Mouse (Mus musculus) gastrocnemius, postnatal 14 days (tissue): ENCODE measurements around the gene Dntt. TPM values are rescaled to one million over a fixed set of nuclear protein-coding genes. Genes with fewer than 3 reads are reported as not detected.

Experiments
- DNase-seq: peaks from one replicate; pipeline ENCODE4 v3.0.0; 2021; ENCODE audit warnings: mixed read lengths
- intact Hi-C: fragments of 180-260 bp; cut with DNase I; formaldehyde crosslinking; loops from one replicate; pipeline ENCODE4 v1.15.1; 2025; ENCODE audit warnings: low total_unique reads
- total RNA-seq, 2 experiments: library from RNA; stranded (reverse); gene quantifications; 2 replicates each; pipeline ENCODE4 v1.2.3; 2021

Dntt gene
- total RNA-seq, 2 experiments from 2014 or later: not detected

GRCm38 (mm10) chr19:41007733-41008132 lies 21.3 kb upstream of the Dntt start:
- intact Hi-C loops: no loop called here
- no peak for DNase-seq

DNA sequence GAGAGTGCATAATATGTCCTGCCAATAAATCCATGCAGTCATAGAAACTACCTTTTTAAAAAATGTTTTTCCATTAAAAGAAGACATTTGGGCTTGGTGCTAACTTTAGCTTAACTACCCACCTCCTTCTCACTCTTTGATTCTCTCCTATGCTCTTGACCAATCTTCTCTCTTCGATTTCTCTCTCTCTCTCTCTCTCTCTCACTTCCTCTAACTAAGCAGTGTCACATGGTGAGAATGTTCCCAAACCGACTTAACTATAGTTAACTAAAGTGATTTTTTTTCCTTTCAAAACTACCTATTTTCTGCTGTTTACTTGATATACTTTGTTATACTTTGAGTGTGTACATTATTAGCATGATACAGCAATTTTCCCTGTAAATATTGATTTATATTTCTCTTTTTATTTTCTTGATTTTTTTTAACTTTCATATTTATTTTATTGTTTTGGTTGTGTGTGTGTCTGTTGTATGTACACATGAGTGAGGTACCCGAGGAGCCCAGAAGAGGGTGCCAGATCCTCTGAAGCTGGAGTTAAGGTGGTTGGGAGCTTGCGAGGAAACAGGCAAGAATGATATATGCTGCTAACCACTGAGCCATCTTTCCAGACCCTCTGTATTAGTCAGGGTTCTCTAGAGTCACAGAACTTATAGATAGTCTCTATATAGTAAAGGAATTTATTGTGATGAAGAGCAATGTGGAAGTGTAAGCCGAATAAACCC lies 20.2 kb upstream of the Dntt start:
- DNase-seq: no peak
- intact Hi-C loops: no loop called here

DNA sequence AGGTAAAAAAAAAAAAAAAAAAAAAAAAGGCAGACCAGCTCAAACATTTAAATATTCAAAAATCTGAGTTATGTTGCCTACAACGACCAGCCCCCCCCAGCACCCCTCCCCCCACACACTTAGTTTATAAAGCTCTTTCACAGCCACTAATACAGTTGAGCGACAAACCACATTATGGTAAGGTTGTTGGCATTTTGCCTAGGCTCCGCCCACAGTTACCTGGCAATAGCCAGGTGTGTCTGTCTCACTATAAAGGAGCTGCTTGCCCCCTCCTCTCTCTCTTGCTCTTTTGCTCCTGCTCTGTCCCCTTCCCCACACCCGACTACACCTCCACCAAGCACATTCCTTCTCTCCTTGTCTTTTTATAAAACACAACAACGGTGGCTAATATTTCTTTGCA lies 17.4 kb upstream of the Dntt start:
- intact Hi-C loops: loop anchor here (10.0 kb wide), 1 partner anchor 247 kb away; no protein-coding TSS in a partner anchor
- DNase-seq: no peak

DNA sequence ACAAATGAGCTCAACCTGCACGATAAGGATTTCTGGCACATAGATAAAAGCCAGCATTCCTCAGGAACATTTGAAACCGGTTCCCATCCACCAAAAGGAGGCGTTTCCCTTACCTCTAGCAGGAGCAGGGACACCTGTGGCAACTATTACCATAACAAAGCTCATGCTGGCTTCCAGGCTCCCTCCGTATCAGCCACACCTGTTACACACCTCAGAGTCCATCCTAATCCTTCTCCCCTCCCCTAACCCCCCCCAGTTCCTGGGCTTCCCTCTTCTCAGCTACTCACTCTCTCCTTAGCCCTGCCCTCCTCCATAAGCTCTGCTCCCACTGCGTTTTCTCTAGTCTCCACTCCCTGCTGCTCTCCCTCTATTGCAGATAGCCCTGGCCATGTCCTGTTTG lies 15.5 kb upstream of the Dntt start:
- no peak for DNase-seq
- intact Hi-C loops: loop anchor here (10.0 kb wide), 1 partner anchor 249 kb away; no protein-coding TSS in a partner anchor

DNA sequence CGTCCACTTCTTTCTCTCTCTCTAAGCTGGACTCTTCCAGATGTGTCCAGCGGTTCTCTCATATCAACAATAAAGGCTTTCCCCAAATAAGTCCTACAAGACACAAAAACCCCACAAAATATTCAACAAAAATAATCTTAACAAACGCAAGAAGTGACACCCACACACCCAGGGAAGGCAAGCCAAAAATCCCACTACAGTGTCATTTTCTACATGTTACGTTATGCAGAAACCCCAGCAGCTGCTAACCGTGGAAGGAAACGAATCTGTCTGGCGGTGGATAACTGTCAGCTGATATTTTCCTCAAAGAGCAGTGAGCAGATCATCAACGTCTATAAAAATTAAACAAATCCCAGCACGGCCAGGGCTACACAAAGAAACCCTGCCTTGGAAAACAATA lies 15.1 kb upstream of the Dntt start:
- intact Hi-C loops: loop anchor here (10.0 kb wide), 1 partner anchor 249 kb away; no protein-coding TSS in a partner anchor
- no peak for DNase-seq

- intact Hi-C loops: loop anchor here (5.0 to 10.0 kb wide), 2 partner anchors 54 to 251 kb away; no protein-coding TSS in a partner anchor
- DNase-seq: peak; percentile 31
Observed at GRCm38 (mm10) chr19:41015951-41016716, 12.9 kb upstream of the Dntt start.

- intact Hi-C loops: loop anchor here (5.0 to 10.0 kb wide), 2 partner anchors 57 to 254 kb away; no protein-coding TSS in a partner anchor
- DNase-seq: no peak
Observed at GRCm38 (mm10) chr19:41019164-41019675, 9.9 kb upstream of the Dntt start.

DNA sequence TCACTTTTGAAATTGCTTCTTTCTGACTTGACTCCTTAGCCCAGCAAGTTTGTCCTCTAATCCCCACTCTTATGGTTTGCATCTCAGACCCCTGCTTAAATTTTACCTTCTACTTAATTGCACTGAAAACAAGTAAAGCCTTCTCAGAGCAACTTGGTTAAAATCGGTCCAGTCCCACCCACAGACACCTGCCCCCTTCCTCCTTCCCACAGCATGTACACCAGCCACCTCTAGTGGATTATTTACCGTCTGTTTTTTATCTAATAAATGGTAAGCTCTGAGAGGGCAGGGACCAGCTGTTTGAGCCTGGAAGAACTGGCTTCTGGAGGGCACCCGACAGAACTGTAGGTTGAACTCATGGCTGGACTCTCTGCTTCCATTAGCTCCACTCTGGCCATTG lies 8.5 kb upstream of the Dntt start:
- intact Hi-C loops: no loop called here
- no peak for DNase-seq

- no peak for DNase-seq
- intact Hi-C loops: no loop called here
Observed at GRCm38 (mm10) chr19:41022244-41022643, 6.8 kb upstream of the Dntt start.

DNA sequence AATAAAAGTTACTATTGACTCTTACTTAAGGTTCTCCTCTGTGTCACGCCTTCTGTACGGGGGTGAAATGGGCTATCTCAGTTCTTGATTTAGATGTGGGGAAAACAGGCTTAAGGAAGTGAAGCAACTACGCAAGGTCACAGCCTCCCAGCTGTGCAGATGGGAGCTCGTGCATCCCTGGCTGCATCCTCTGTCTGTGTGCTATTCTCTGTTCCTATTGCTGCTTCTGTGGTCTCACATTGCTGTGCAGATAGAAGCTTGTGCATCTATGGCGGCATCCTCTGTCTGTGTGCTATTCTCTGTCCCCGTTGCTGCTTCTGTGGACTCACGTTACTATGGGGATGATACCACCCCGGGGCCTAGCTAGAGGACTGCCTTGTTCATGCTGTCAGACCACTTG lies 2.5 kb upstream of the Dntt start:
- intact Hi-C loops: no loop called here
- no peak for DNase-seq

- DNase-seq: no peak
- intact Hi-C loops: no loop called here
Observed at GRCm38 (mm10) chr19:41027024-41027423, 2.1 kb upstream of the Dntt start.

DNA sequence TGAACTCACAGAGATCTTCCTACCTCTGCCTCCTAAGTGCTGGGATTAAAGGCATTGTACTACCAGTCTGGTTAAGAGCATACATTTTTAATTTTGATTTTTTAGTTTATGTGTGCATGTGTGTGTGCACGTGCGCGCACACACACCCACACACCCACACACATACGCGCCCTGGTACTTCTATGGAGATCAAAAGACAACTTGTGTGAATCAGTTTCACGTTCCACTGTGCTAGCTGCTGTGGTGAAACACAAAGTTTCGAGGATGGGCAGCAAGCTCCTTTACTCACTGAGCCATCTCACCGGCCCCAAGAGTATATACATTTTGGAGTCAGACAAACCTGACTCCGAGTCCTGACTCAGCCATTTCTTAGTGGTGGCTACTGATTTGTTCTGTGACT lies 1.5 kb upstream of the Dntt start:
- intact Hi-C loops: no loop called here

DNA sequence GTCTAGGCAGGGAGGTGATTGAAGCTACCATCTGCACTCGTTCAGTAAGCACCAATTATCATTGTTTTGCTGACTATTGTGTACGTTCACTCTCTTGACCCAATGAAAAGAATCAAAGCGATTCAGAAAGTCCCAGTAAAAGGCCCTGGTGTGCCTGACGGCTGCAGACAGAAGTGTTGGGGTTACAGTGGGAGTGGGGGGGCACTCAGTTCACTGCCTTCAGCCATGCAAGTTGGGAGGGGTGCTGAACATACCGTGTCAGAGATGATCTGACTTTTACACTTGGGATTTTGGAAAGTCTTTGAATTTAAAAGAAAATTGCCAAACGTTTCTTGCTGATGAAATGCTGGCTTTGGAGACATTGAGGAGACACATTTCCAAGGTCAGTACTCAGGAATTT lies 1.1 kb downstream of the Dntt start:
- intact Hi-C loops: no loop called here
- no peak for DNase-seq

More for the DNA sequence above, 1.5 kb upstream of the Dntt start:
- no peak for DNase-seq

DNA sequence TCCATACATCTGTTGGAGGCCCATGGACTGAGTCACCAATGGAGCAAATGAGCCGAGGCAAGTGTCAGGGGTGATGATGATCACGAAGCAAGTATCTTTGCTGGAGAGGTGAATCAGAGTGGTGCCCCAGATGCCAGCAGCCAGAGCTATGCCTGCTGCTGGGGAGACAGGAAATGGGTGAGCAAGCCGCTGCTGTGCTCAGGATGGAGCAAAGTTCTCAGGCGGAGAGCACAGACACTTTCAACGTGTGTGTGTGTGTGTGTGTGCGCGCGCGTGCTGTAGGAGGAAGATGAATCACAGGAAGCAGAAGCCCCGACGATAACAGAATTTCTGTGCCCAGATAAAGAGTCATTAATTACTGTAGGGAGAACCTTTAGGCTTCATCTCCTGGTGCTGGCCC lies 1.9 kb downstream of the Dntt start:
- no peak for DNase-seq
- intact Hi-C loops: no loop called here

- intact Hi-C loops: no loop called here
- no peak for DNase-seq
Observed at GRCm38 (mm10) chr19:41031869-41032268, 2.8 kb downstream of the Dntt start.

GRCm38 (mm10) chr19:41035809-41036551 lies 6.9 kb downstream of the Dntt start:
- intact Hi-C loops: no loop called here
- no peak for DNase-seq

DNA sequence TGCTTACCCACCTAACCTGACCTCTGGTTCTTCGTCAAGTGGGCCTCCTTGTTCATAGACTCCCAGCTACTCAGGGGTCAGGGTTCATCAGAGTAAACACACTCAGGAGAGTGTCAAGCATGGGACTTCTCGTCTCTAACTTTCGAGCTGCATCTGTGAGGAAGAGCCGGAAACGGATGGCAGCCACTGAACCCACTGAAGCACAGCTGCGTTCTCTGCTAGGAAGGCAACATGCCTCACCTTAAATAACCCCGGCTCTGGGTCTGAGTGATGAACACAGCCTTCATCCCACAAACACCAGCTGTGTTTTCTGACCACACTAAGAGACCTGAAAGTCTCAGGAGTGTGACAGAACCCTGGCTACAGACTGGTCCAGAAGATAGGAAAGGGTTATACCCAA lies 10.0 kb downstream of the Dntt start:
- DNase-seq: no peak
- intact Hi-C loops: no loop called here

DNA sequence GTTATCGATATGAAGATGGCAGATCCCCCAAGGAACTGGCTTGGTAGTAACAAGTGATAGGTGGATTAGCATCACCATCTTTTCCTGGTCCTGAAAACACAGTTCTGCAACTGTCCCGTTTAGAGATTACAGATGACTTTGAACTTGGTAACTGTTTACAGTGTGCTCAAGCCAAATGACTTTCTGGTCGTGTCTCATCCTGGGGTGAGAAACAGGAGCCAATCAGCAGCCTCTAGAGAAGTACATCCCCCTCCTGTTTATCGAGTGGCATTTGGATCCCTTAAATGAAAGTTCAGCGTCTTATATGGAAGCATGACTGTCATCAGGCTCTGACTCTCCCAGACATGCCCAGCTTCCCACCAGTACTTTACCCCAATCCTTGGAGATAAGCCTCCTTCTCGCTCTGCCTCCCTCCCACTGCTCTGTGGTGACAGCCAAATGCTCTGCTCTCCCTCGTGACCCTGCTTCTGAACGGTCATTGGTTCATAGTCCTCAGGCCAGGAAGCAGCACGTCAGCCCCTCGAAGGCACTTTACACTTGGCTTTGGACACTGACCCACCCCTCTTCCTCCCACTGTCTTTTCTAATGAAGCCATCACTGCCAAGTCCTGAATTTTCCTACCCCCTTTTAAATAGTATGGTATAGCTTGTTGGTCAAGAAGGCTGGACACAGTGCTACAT lies 16.2 kb downstream of the Dntt start:
- DNase-seq: no peak
- intact Hi-C loops: no loop called here

DNA sequence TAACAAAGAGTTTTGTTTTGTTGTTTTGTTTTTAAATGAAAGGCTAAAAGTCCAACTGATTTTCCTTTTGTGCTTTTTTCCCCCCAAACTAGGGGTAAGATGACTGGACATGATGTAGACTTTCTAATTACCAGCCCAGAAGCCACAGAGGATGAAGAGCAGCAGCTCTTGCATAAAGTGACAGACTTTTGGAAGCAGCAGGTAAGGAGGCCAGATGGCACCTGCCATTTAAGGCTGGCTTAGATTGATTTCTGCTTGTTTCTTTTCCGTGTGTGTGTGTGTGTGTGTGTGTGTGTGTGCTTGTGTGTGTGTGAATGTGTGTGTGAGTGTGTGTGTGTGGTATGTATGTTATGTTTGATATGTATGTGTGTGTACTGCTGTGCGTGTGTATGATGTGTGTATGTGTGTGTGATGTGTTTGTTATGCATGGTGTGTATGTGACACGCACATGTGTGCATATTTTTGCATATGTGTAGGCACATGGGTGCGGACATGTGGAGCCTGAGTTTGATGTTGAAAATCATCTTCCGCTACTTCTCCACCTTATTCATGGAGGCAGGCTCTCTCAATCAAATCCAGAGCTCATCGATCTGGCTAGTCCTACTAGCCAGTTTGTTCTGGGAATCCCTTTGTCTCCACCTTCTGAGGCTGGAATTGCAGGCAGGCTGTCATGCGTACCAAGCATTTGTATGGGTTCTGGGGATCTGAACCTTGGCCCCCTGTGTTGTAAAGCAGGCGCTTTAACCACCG lies 18.5 kb downstream of the Dntt start:
- DNase-seq: no peak
- intact Hi-C loops: no loop called here
